Mouse (Mus musculus): Measurements from ENCODE around the gene Amdhd2. TPM values are rescaled to one million over a fixed set of nuclear protein-coding genes. Genes with fewer than 3 reads are reported as not detected.

The Amdhd2 gene
- polyA plus RNA-seq (2014; fragmentation: Nextera tagmentation; extraction: Ambion mirVana) = 28.2 and 29.7 TPM in 2 replicates

GRCm38 (mm10) chr17:24163176-24163962 lies at the start of gene Amdhd2:
Gene Amdhd2 (minus strand): TSS chr17:24163766.
- Histone ChIP-seq H3K9ac (replicated peaks; ENCODE audit: low read depth, low read length) (peak within 1 kb of the TSS; percentile 73), H3K27ac (ENCODE audit: low read length) (peak within 1 kb of the TSS; percentile 72), H3K4me2 (replicated peaks; ENCODE audit: low read depth, low read length) (peak within 1 kb of the TSS; percentile 90), H3K36me3 (ENCODE audit: control insufficient read depth, insufficient read depth, low read length) (peaks cover 22% of the 10 kb centered on the region; the same call in 1 of the 2 replicates), H3K27me3 (ENCODE audit: control insufficient read depth, insufficient read depth, low read length) (no peaks in the 10 kb centered on the region), H3K9me3 (ENCODE audit: control insufficient read depth, low read depth, low read length) (no peaks in the 10 kb centered on the region), H3K4me1 (ENCODE audit: control insufficient read depth, insufficient read depth, low read length) (peaks cover 18% of the 10 kb centered on the region), H3K4me3 (ENCODE audit: low read depth, low read length) (peak within 1 kb of the TSS; percentile 73)
- WGBS = under 1% methylated on average over 47 of the region's 47 CpGs
- peak; percentile 87 for ATAC-seq (ENCODE audit: insufficient number of reproducible peaks, insufficient read depth, low FRiP score, low read depth)

- Histone ChIP-seq H3K27ac (ENCODE audit: low read length) (peak overlapping the region; percentile 94), H3K4me2 (replicated peaks; ENCODE audit: low read depth, low read length) (no peak overlapping the region), H3K36me3 (ENCODE audit: control insufficient read depth, insufficient read depth, low read length) (peaks cover 16% of the 10 kb centered on the region; the same call in 1 of the 2 replicates), H3K4me3 (ENCODE audit: low read depth, low read length) (no peak overlapping the region), H3K4me1 (ENCODE audit: control insufficient read depth, insufficient read depth, low read length) (peaks cover 38% of the 10 kb centered on the region), H3K9me3 (ENCODE audit: control insufficient read depth, low read depth, low read length) (no peaks in the 10 kb centered on the region), H3K9ac (replicated peaks; ENCODE audit: low read depth, low read length) (no peak overlapping the region), H3K27me3 (ENCODE audit: control insufficient read depth, insufficient read depth, low read length) (no peaks in the 10 kb centered on the region)
- 46% methylated on average over 6 of the region's 6 CpGs for WGBS
- ATAC-seq (ENCODE audit: insufficient number of reproducible peaks, insufficient read depth, low FRiP score, low read depth) = no peak
Observed at GRCm38 (mm10) chr17:24213186-24213585, 49.6 kb upstream of the Amdhd2 start.

- WGBS = 32% methylated on average over 5 of the region's 5 CpGs
- Histone ChIP-seq H3K9ac (replicated peaks; ENCODE audit: low read depth, low read length) (peak overlapping the region; percentile 25; the same call in 1 of the 2 replicates), H3K9me3 (ENCODE audit: control insufficient read depth, low read depth, low read length) (no peaks in the 10 kb centered on the region), H3K4me2 (replicated peaks; ENCODE audit: low read depth, low read length) (peak overlapping the region; percentile 95), H3K27me3 (ENCODE audit: control insufficient read depth, insufficient read depth, low read length) (no peaks in the 10 kb centered on the region), H3K36me3 (ENCODE audit: control insufficient read depth, insufficient read depth, low read length) (peaks cover 13% of the 10 kb centered on the region; the same call in 1 of the 2 replicates), H3K27ac (ENCODE audit: low read length) (peak overlapping the region; percentile 94; the same call in 1 of the 2 replicates), H3K4me1 (ENCODE audit: control insufficient read depth, insufficient read depth, low read length) (peaks cover 45% of the 10 kb centered on the region), H3K4me3 (ENCODE audit: low read depth, low read length) (peak overlapping the region; percentile 41)
- no peak for ATAC-seq (ENCODE audit: insufficient number of reproducible peaks, insufficient read depth, low FRiP score, low read depth)
Observed at GRCm38 (mm10) chr17:24212441-24213018, 49.0 kb upstream of the Amdhd2 start.

GRCm38 (mm10) chr17:24211631-24212440 lies 48.3 kb upstream of the Amdhd2 start:
- Histone ChIP-seq H3K9me3 (ENCODE audit: control insufficient read depth, low read depth, low read length) (no peaks in the 10 kb centered on the region), H3K36me3 (ENCODE audit: control insufficient read depth, insufficient read depth, low read length) (peaks cover 12% of the 10 kb centered on the region; the same call in 1 of the 2 replicates), H3K9ac (replicated peaks; ENCODE audit: low read depth, low read length) (peak overlapping the region; percentile 25), H3K4me1 (ENCODE audit: control insufficient read depth, insufficient read depth, low read length) (peaks cover 51% of the 10 kb centered on the region), H3K27ac (ENCODE audit: low read length) (peak overlapping the region; percentile 94), H3K4me2 (replicated peaks; ENCODE audit: low read depth, low read length) (peak overlapping the region; percentile 95), H3K4me3 (ENCODE audit: low read depth, low read length) (peak overlapping the region; percentile 41), H3K27me3 (ENCODE audit: control insufficient read depth, insufficient read depth, low read length) (no peaks in the 10 kb centered on the region)
- 0 out of 2 replicates have a peak, but pooled peaks have one; percentile 8 for ATAC-seq (ENCODE audit: insufficient number of reproducible peaks, insufficient read depth, low FRiP score, low read depth)
- 2% methylated on average over 37 of the region's 37 CpGs for WGBS

- no peak overlapping the region for H3K9ac ChIP-seq (replicated peaks; ENCODE audit: low read depth, low read length)
- ATAC-seq (ENCODE audit: insufficient number of reproducible peaks, insufficient read depth, low FRiP score, low read depth) = no peak
- H3K4me2 ChIP-seq (replicated peaks; ENCODE audit: low read depth, low read length) = no peak overlapping the region
- H3K27me3 ChIP-seq (ENCODE audit: control insufficient read depth, insufficient read depth, low read length) = no peaks in the 10 kb centered on the region
- peaks cover 5% of the 10 kb centered on the region; the same call in 1 of the 2 replicates for H3K36me3 ChIP-seq (ENCODE audit: control insufficient read depth, insufficient read depth, low read length)
- peak overlapping the region; percentile 94 for H3K27ac ChIP-seq (ENCODE audit: low read length)
- H3K4me3 ChIP-seq (ENCODE audit: low read depth, low read length) = no peak overlapping the region
- H3K9me3 ChIP-seq (ENCODE audit: control insufficient read depth, low read depth, low read length) = no peaks in the 10 kb centered on the region
- 82% methylated on average over 3 of the region's 3 CpGs for WGBS
- peaks cover 61% of the 10 kb centered on the region for H3K4me1 ChIP-seq (ENCODE audit: control insufficient read depth, insufficient read depth, low read length)
Observed at GRCm38 (mm10) chr17:24210591-24210990, 47.0 kb upstream of the Amdhd2 start.

GRCm38 (mm10) chr17:24209916-24210240 lies 46.3 kb upstream of the Amdhd2 start:
- no peak for ATAC-seq (ENCODE audit: insufficient number of reproducible peaks, insufficient read depth, low FRiP score, low read depth)

GRCm38 (mm10) chr17:24209043-24209915 lies 45.7 kb upstream of the Amdhd2 start, which contains the start of gene Ntn3:
Gene Ntn3 (minus strand): TSS chr17:24209531.
- Histone ChIP-seq H3K27me3 (ENCODE audit: control insufficient read depth, insufficient read depth, low read length) (no peaks in the 10 kb centered on the region), H3K9ac (replicated peaks; ENCODE audit: low read depth, low read length) (peak within 1 kb of the TSS; percentile 73), H3K9me3 (ENCODE audit: control insufficient read depth, low read depth, low read length) (no peaks in the 10 kb centered on the region), H3K4me2 (replicated peaks; ENCODE audit: low read depth, low read length) (peak within 1 kb of the TSS; percentile 89), H3K4me3 (ENCODE audit: low read depth, low read length) (peak within 1 kb of the TSS; percentile 59), H3K27ac (ENCODE audit: low read length) (peak within 1 kb of the TSS; percentile 94), H3K4me1 (ENCODE audit: control insufficient read depth, insufficient read depth, low read length) (peaks cover 67% of the 10 kb centered on the region), H3K36me3 (ENCODE audit: control insufficient read depth, insufficient read depth, low read length) (no peaks in the 10 kb centered on the region)
- 1% methylated on average over 36 of the region's 43 CpGs for WGBS
- peak; percentile 67 for ATAC-seq (ENCODE audit: insufficient number of reproducible peaks, insufficient read depth, low FRiP score, low read depth)

More at GRCm38 (mm10) chr17:24209916-24210240, 46.3 kb upstream of the Amdhd2 start:
- H3K9ac ChIP-seq (replicated peaks; ENCODE audit: low read depth, low read length) = no peak overlapping the region
- H3K4me2 ChIP-seq (replicated peaks; ENCODE audit: low read depth, low read length) = peak overlapping the region; percentile 89; the same call in 1 of the 2 replicates
- WGBS = 63% methylated on average over 3 of the region's 3 CpGs
- H3K36me3 ChIP-seq (ENCODE audit: control insufficient read depth, insufficient read depth, low read length) = no peaks in the 10 kb centered on the region
- peaks cover 63% of the 10 kb centered on the region for H3K4me1 ChIP-seq (ENCODE audit: control insufficient read depth, insufficient read depth, low read length)
- no peak overlapping the region for H3K4me3 ChIP-seq (ENCODE audit: low read depth, low read length)
- H3K9me3 ChIP-seq (ENCODE audit: control insufficient read depth, low read depth, low read length) = no peaks in the 10 kb centered on the region
- H3K27ac ChIP-seq (ENCODE audit: low read length) = peak overlapping the region; percentile 94
- no peaks in the 10 kb centered on the region for H3K27me3 ChIP-seq (ENCODE audit: control insufficient read depth, insufficient read depth, low read length)

All from stomach, embryonic 14.5 days (tissue).